Mouse (Mus musculus) heart, postnatal 10 days (tissue): ENCODE measurements around the gene Pltp. TPM values are rescaled to one million over a fixed set of nuclear protein-coding genes. Genes with fewer than 3 reads are reported as not detected.
"Not testable (repeated sequence)": the region's sequence is repeated elsewhere in the genome, so short reads cannot be mapped to it uniquely, and the experiment has no call there.

Source experiments
- DNase-seq, 2 experiments: peaks; one replicate each; pipeline ENCODE4 v3.0.0; 2021
- intact Hi-C: fragments of 180-260 bp; cut with DNase I; formaldehyde crosslinking; loops from one replicate; pipeline ENCODE4 v1.15.1; 2025
- total RNA-seq, 2 experiments: library from RNA; stranded (reverse); gene quantifications; 2 replicates each; pipeline ENCODE4 v1.2.3; 2021

Gene Pltp
- total RNA-seq, 2 experiments from 2014 or later, result 39.1 to 40.9 TPM

- DNase-seq, result no peak
- intact Hi-C loops, result loop anchor here (2.0 kb wide), 1 partner anchor 23 kb away; no protein-coding TSS in a partner anchor
Observed at GRCm38 (mm10) chr2:164857842-164858553, 487 bp upstream of the Pltp start.

GRCm38 (mm10) chr2:164856309-164857100 is 1.0 kb downstream of the Pltp start:
- intact Hi-C loops, result loop anchor here (2.0 kb wide), 1 partner anchor 24 kb away; no protein-coding TSS in a partner anchor
- DNase-seq, result peak in 1 of 2 experiments; percentile 35

- intact Hi-C loops, result not testable (repeated sequence)
Observed at GRCm38 (mm10) chr2:164855572-164855971, 1.9 kb downstream of the Pltp start.

GRCm38 (mm10) chr2:164850061-164850460 is 7.5 kb downstream of the Pltp start:
- no peak for DNase-seq
- intact Hi-C loops, result no loop called here

More at GRCm38 (mm10) chr2:164855572-164855971, 1.9 kb downstream of the Pltp start:
- DNase-seq, result not testable (repeated sequence)

GRCm38 (mm10) chr2:164845782-164846181 is 11.7 kb downstream of the Pltp start:
- intact Hi-C loops, result no loop called here
- peak in 1 of 2 experiments; percentile 27 for DNase-seq

GRCm38 (mm10) chr2:164835164-164835563 is 22.3 kb downstream of the Pltp start:
- intact Hi-C loops, result no loop called here

GRCm38 (mm10) chr2:164834531-164834930 is 23.0 kb downstream of the Pltp start:
- DNase-seq, result peak; percentile 37 to 41
- intact Hi-C loops, result loop anchor here (5.0 kb wide), 1 partner anchor 63 kb away; no protein-coding TSS in a partner anchor

More at GRCm38 (mm10) chr2:164835164-164835563, 22.3 kb downstream of the Pltp start:
- no peak for DNase-seq

- DNase-seq, result peak; percentile 95 to 96
- intact Hi-C loops, result loop anchor here (1.0 to 5.0 kb wide), 3 partner anchors 46 to 77 kb away; partner anchors contain the start of genes Pcif1 and Zfp335
Observed at GRCm38 (mm10) chr2:164833314-164833959, 24.1 kb downstream of the Pltp start, which contains the start of gene Neurl2. Neurl2 (minus strand) TSS chr2:164833456.

- intact Hi-C loops, result loop anchor here (1.0 to 5.0 kb wide), 3 partner anchors 46 to 78 kb away; partner anchors contain the start of genes Pcif1 and Zfp335
- DNase-seq, result peak; percentile 87 to 88
Observed at GRCm38 (mm10) chr2:164832748-164833301, 24.7 kb downstream of the Pltp start, which contains the start of gene Ctsa. Ctsa (plus strand) TSS chr2:164832873.

GRCm38 (mm10) chr2:164832032-164832747 is 25.3 kb downstream of the Pltp start:
- peak in 1 of 2 experiments; percentile 26 for DNase-seq
- intact Hi-C loops, result loop anchor here (2.0 to 5.0 kb wide), 2 partner anchors 65 to 79 kb away; partner anchors contain the start of gene Zfp335

- intact Hi-C loops, result loop anchor here (5.0 kb wide), 1 partner anchor 66 kb away; no protein-coding TSS in a partner anchor
- no peak for DNase-seq
Observed at GRCm38 (mm10) chr2:164831029-164831428, 26.5 kb downstream of the Pltp start.

GRCm38 (mm10) chr2:164829090-164829489 is 28.4 kb downstream of the Pltp start:
- intact Hi-C loops, result no loop called here
- DNase-seq, result no peak

- DNase-seq, result no peak
- intact Hi-C loops, result no loop called here
Observed at GRCm38 (mm10) chr2:164828437-164828836, 29.1 kb downstream of the Pltp start, which contains the start of gene Spata25. Spata25 (minus strand) TSS chr2:164828537.

- intact Hi-C loops, result no loop called here
- no peak for DNase-seq
Observed at GRCm38 (mm10) chr2:164827146-164827850, 30.2 kb downstream of the Pltp start.

GRCm38 (mm10) chr2:164825521-164825920 is 32.0 kb downstream of the Pltp start:
- no peak for DNase-seq
- intact Hi-C loops, result no loop called here

- intact Hi-C loops, result loop anchor here (5.0 kb wide), 1 partner anchor 208 kb away; the partner anchor contains the start of gene Ncoa5
- no peak for DNase-seq
Observed at GRCm38 (mm10) chr2:164823969-164824368, 33.5 kb downstream of the Pltp start.

- no peak for DNase-seq
- intact Hi-C loops, result loop anchor here (5.0 kb wide), 1 partner anchor 209 kb away; the partner anchor contains the start of gene Ncoa5
Observed at GRCm38 (mm10) chr2:164823181-164823585, 34.3 kb downstream of the Pltp start.

- intact Hi-C loops, result loop anchor here (5.0 kb wide), 1 partner anchor 210 kb away; the partner anchor contains the start of gene Ncoa5
- peak; percentile 100 for DNase-seq
Observed at GRCm38 (mm10) chr2:164822636-164823165, 34.8 kb downstream of the Pltp start, which contains the start of gene Zswim1. Zswim1 (plus strand) TSS chr2:164822686.
